Mouse (Mus musculus) stomach, embryonic 15.5 days (tissue): Measurements from ENCODE around the gene Trp53. TPM values are rescaled to one million over a fixed set of nuclear protein-coding genes. Genes with fewer than 3 reads are reported as not detected.
"Not testable (repeated sequence)": the region's sequence is repeated elsewhere in the genome, so short reads cannot be mapped to it uniquely, and the experiment has no call there.

Source experiments
- ATAC-seq: fragments of 200-750 bp; cut with Nextera tagmentation; 2 replicates; pipeline ENCODE4 v1.8.0; 2017; ENCODE audit warnings: low read depth, moderate number of reproducible peaks, moderate TSS enrichment; ENCODE audit not compliant: insufficient read depth, low FRiP score
- H3K27ac ChIP-seq: fragments of 300-500 bp; sonication (generic); 2 replicates; pipeline ENCODE4 v1.5.1; 2015; ENCODE audit warnings: mild to moderate bottlenecking, inconsistent platforms
- H3K27me3 ChIP-seq: fragments of 300-500 bp; sonication (generic); replicated peaks from 2 replicates; pipeline ENCODE4 v1.6.1; 2015; ENCODE audit warnings: inconsistent platforms
- H3K36me3 ChIP-seq: fragments of 300-500 bp; sonication (generic); 2 replicates; pipeline ENCODE4 v1.6.1; 2015; ENCODE audit warnings: inconsistent platforms
- H3K4me1 ChIP-seq: fragments of 300-500 bp; sonication (generic); 2 replicates; pipeline ENCODE4 v1.6.1; 2015; ENCODE audit warnings: inconsistent platforms
- H3K4me2 ChIP-seq: fragments of 300-500 bp; sonication (generic); 2 replicates; pipeline ENCODE4 v1.6.1; 2015; ENCODE audit warnings: mild to moderate bottlenecking, inconsistent platforms
- H3K4me3 ChIP-seq: fragments of 300-500 bp; sonication (generic); replicated peaks from 2 replicates; pipeline ENCODE4 v1.5.1; 2015; ENCODE audit warnings: inconsistent platforms
- H3K9ac ChIP-seq: fragments of 300-500 bp; sonication (generic); 2 replicates; pipeline ENCODE4 v1.6.1; 2015; ENCODE audit warnings: inconsistent platforms
- H3K9me3 ChIP-seq: fragments of 300-500 bp; sonication (generic); 2 replicates; pipeline ENCODE4 v1.6.1; 2016; ENCODE audit warnings: inconsistent platforms
- WGBS: fragments of 180-500 bp; shearing (Covaris S2); methylation state at CpG from one replicate; pipeline ENCODE4 v1.1.7; 2015; 5-methylcytosine and 5-hydroxymethylcytosine counted together
- polyA plus RNA-seq: library from polyadenylated mRNA; unstranded; fragments of >200 nt; fragmentation: Nextera tagmentation; extraction: Ambion mirVana; gene quantifications from 2 replicates; pipeline ENCODE4 v1.2.1, GENCODE M21; 2015

Gene Trp53
- polyA plus RNA-seq, 1 experiment from 2014 or later: 122 TPM

- Histone ChIP-seq H3K9ac (peak overlapping the region; percentile 62), H3K27me3 (peaks cover 10% of the 10 kb centered on the region; the same call in 1 of the 2 replicates), H3K27ac (peak overlapping the region; percentile 51), H3K9me3 (no peaks in the 10 kb centered on the region), H3K4me2 (peak overlapping the region; percentile 91), H3K36me3 (no peaks in the 10 kb centered on the region), H3K4me1 (peaks cover 32% of the 10 kb centered on the region), H3K4me3 (peak overlapping the region; percentile 59)
- peak; percentile 18; the same call in 1 of the 2 replicates for ATAC-seq
- WGBS: under 1% methylated on average over 72 of the region's 73 CpGs
Measured at GRCm38 (mm10) chr11:69604795-69605664, 24.9 kb downstream of the Trp53 start.

GRCm38 (mm10) chr11:69605726-69606490, 25.7 kb downstream of the Trp53 start, which contains the start of gene Atp1b2:
Gene Atp1b2 (minus strand): TSS chr11:69605942.
- Histone ChIP-seq H3K4me1 (peaks cover 23% of the 10 kb centered on the region), H3K4me2 (peak within 1 kb of the TSS; percentile 91), H3K4me3 (peak within 1 kb of the TSS; percentile 59), H3K9ac (peak within 1 kb of the TSS; percentile 62), H3K9me3 (no peaks in the 10 kb centered on the region), H3K27me3 (peaks cover 10% of the 10 kb centered on the region; the same call in 1 of the 2 replicates), H3K36me3 (no peaks in the 10 kb centered on the region), H3K27ac (peak within 1 kb of the TSS; percentile 51)
- 3% methylated on average over 32 of the region's 32 CpGs for WGBS
- ATAC-seq: peak; percentile 86

GRCm38 (mm10) chr11:69606491-69606795, 26.3 kb downstream of the Trp53 start:
- ATAC-seq: no peak
- Histone ChIP-seq H3K4me1 (peaks cover 18% of the 10 kb centered on the region), H3K4me3 (peak overlapping the region; percentile 59), H3K9ac (no peak overlapping the region), H3K27me3 (peaks cover 10% of the 10 kb centered on the region; the same call in 1 of the 2 replicates), H3K36me3 (no peaks in the 10 kb centered on the region), H3K27ac (no peak overlapping the region), H3K4me2 (peak overlapping the region; percentile 91), H3K9me3 (no peaks in the 10 kb centered on the region)
- 63% methylated on average over 2 of the region's 2 CpGs for WGBS

GRCm38 (mm10) chr11:69606832-69607231, 26.7 kb downstream of the Trp53 start:
- Histone ChIP-seq H3K9ac (no peak overlapping the region), H3K9me3 (no peaks in the 10 kb centered on the region), H3K36me3 (no peaks in the 10 kb centered on the region), H3K4me3 (no peak overlapping the region), H3K27ac (no peak overlapping the region), H3K27me3 (peaks cover 10% of the 10 kb centered on the region; the same call in 1 of the 2 replicates), H3K4me2 (no peak overlapping the region), H3K4me1 (peaks cover 15% of the 10 kb centered on the region)
- no peak for ATAC-seq
- WGBS: 85% methylated on average over 2 of the region's 2 CpGs

GRCm38 (mm10) chr11:69608525-69608924, 28.4 kb downstream of the Trp53 start:
- H3K9ac ChIP-seq: no peak overlapping the region
- H3K36me3 ChIP-seq: no peaks in the 10 kb centered on the region
- H3K27ac ChIP-seq: no peak overlapping the region
- H3K4me1 ChIP-seq: peaks cover 10% of the 10 kb centered on the region
- peaks cover 10% of the 10 kb centered on the region; the same call in 1 of the 2 replicates for H3K27me3 ChIP-seq
- H3K4me3 ChIP-seq: no peak overlapping the region
- no peak for ATAC-seq
- no peak overlapping the region for H3K4me2 ChIP-seq
- no peaks in the 10 kb centered on the region for H3K9me3 ChIP-seq
- 85% methylated on average over 3 of the region's 3 CpGs for WGBS

GRCm38 (mm10) chr11:69609416-69609815, 29.3 kb downstream of the Trp53 start:
- Histone ChIP-seq H3K4me1 (peaks cover 10% of the 10 kb centered on the region), H3K36me3 (no peaks in the 10 kb centered on the region), H3K9me3 (no peaks in the 10 kb centered on the region), H3K9ac (no peak overlapping the region), H3K4me2 (no peak overlapping the region), H3K4me3 (no peak overlapping the region), H3K27me3 (0 out of 2 replicates have a peak, but pooled peaks cover 5% of the 10 kb centered on the region), H3K27ac (no peak overlapping the region)
- ATAC-seq: no peak
- WGBS: 57% methylated on average over 7 of the region's 7 CpGs

GRCm38 (mm10) chr11:69610899-69611298, 30.7 kb downstream of the Trp53 start:
- H3K4me2 ChIP-seq: no peak overlapping the region
- WGBS: 55% methylated on average over 4 of the region's 4 CpGs
- no peaks in the 10 kb centered on the region for H3K9me3 ChIP-seq
- H3K9ac ChIP-seq: no peak overlapping the region
- H3K4me3 ChIP-seq: no peak overlapping the region
- H3K4me1 ChIP-seq: no peaks in the 10 kb centered on the region
- H3K27ac ChIP-seq: no peak overlapping the region
- no peak for ATAC-seq
- H3K36me3 ChIP-seq: no peaks in the 10 kb centered on the region
- H3K27me3 ChIP-seq: no peaks in the 10 kb centered on the region

- H3K9ac ChIP-seq: no peak overlapping the region
- ATAC-seq: peak; percentile 62; the same call in 1 of the 2 replicates
Measured at GRCm38 (mm10) chr11:69613553-69614256, 33.5 kb downstream of the Trp53 start.

GRCm38 (mm10) chr11:69614257-69614588, 34.1 kb downstream of the Trp53 start:
- peak overlapping the region; percentile 40; the same call in 1 of the 2 replicates for H3K4me2 ChIP-seq
- H3K36me3 ChIP-seq, H3K27me3 ChIP-seq, H3K9ac ChIP-seq, H3K4me1 ChIP-seq, H3K27ac ChIP-seq, H3K4me3 ChIP-seq, H3K9me3 ChIP-seq, ATAC-seq: not testable (repeated sequence)
- WGBS: 48% methylated on average over 11 of the region's 11 CpGs

More at GRCm38 (mm10) chr11:69613553-69614256, 33.5 kb downstream of the Trp53 start:
- no peaks in the 10 kb centered on the region for H3K27me3 ChIP-seq
- H3K4me3 ChIP-seq: no peak overlapping the region; the same call in 1 of the 2 replicates
- H3K27ac ChIP-seq: no peak overlapping the region
- no peaks in the 10 kb centered on the region for H3K36me3 ChIP-seq
- H3K4me1 ChIP-seq: no peaks in the 10 kb centered on the region
- no peaks in the 10 kb centered on the region for H3K9me3 ChIP-seq
- peak overlapping the region; percentile 40 for H3K4me2 ChIP-seq
- WGBS: 12% methylated on average over 19 of the region's 19 CpGs

GRCm38 (mm10) chr11:69616781-69617180, 36.6 kb downstream of the Trp53 start:
- Histone ChIP-seq H3K27me3 (no peaks in the 10 kb centered on the region), H3K9me3 (no peaks in the 10 kb centered on the region), H3K4me1 (0 out of 2 replicates have a peak, but pooled peaks cover 3% of the 10 kb centered on the region), H3K27ac (no peak overlapping the region), H3K4me3 (no peak overlapping the region), H3K36me3 (no peaks in the 10 kb centered on the region), H3K4me2 (no peak overlapping the region), H3K9ac (no peak overlapping the region)
- ATAC-seq: no peak
- 50% methylated on average over 10 of the region's 10 CpGs for WGBS

GRCm38 (mm10) chr11:69617805-69618204, 37.6 kb downstream of the Trp53 start, which contains the start of gene Shbg:
Gene Shbg (minus strand): TSS chr11:69617905.
- Histone ChIP-seq H3K4me3 (no peak within 1 kb of the TSS), H3K9ac (no peak within 1 kb of the TSS), H3K27me3 (no peaks in the 10 kb centered on the region), H3K36me3 (no peaks in the 10 kb centered on the region), H3K4me2 (no peak within 1 kb of the TSS), H3K4me1 (0 out of 2 replicates have a peak, but pooled peaks cover 9% of the 10 kb centered on the region), H3K27ac (no peak within 1 kb of the TSS), H3K9me3 (no peaks in the 10 kb centered on the region)
- no peak for ATAC-seq
- 48% methylated on average over 5 of the region's 5 CpGs for WGBS
